Mouse (Mus musculus) embryonic facial prominence, embryonic 14.5 days (tissue): Measurements from ENCODE around the gene Dph7. TPM values are rescaled to one million over a fixed set of nuclear protein-coding genes. Genes with fewer than 3 reads are reported as not detected.
A peak's percentile ranks its signal among the peaks of the same experiment; 100 is the strongest.

ENCODE experiments used
- ATAC-seq: fragments of 200-750 bp; cut with Nextera tagmentation; 2 replicates; pipeline ENCODE4 v1.8.0; 2017; ENCODE audit warnings: low read depth, moderate number of reproducible peaks, moderate TSS enrichment
- DNase-seq: peaks from one replicate; pipeline ENCODE4 v3.0.0-alpha.2; 2015; ENCODE audit warnings: low spot score
- H3K27ac ChIP-seq: fragments of 300-500 bp; sonication (generic); replicated peaks from 2 replicates; pipeline ENCODE4 v1.5.1; 2014; ENCODE audit warnings: low read depth, mild to moderate bottlenecking, low read length, moderate library complexity
- H3K27me3 ChIP-seq: fragments of 300-500 bp; sonication (generic); replicated peaks from 2 replicates; pipeline ENCODE4 v1.6.1; 2014; ENCODE audit warnings: low read length; ENCODE audit not compliant: control insufficient read depth, insufficient read depth
- H3K36me3 ChIP-seq: fragments of 300-500 bp; sonication (generic); 2 replicates; pipeline ENCODE4 v1.6.1; 2014; ENCODE audit warnings: low read length, mixed read lengths; ENCODE audit not compliant: control insufficient read depth, insufficient read depth
- H3K4me1 ChIP-seq: fragments of 300-500 bp; sonication (generic); 2 replicates; pipeline ENCODE4 v1.6.1; 2014; ENCODE audit warnings: antibody characterized with exemption, low read length; ENCODE audit not compliant: control insufficient read depth, insufficient read depth
- H3K4me2 ChIP-seq: fragments of 300-500 bp; sonication (generic); 2 replicates; pipeline ENCODE4 v1.6.1; 2014; ENCODE audit warnings: low read depth, mild to moderate bottlenecking, low read length, moderate library complexity, mixed read lengths
- H3K4me3 ChIP-seq: fragments of 300-500 bp; sonication (generic); 2 replicates; pipeline ENCODE4 v1.5.1; 2014; ENCODE audit warnings: low read depth, mild to moderate bottlenecking, low read length
- H3K9ac ChIP-seq: fragments of 300-500 bp; sonication (generic); 2 replicates; pipeline ENCODE4 v1.6.1; 2014; ENCODE audit warnings: low read depth, mild to moderate bottlenecking, low read length, moderate library complexity, mixed read lengths
- H3K9me3 ChIP-seq: fragments of 300-500 bp; sonication (generic); 2 replicates; pipeline ENCODE4 v1.6.1; 2016; ENCODE audit warnings: low read length; ENCODE audit not compliant: control insufficient read depth
- WGBS: fragments of 180-500 bp; shearing (Covaris S2); extraction: QIAGEN DNeasy Blood & Tissue Kit; methylation state at CpG from one replicate; pipeline ENCODE4 v1.1.7; 2014; 5-methylcytosine and 5-hydroxymethylcytosine counted together
- polyA plus RNA-seq: library from polyadenylated mRNA; unstranded; fragments of >200 nt; fragmentation: Nextera tagmentation; extraction: Ambion mirVana; gene quantifications from 2 replicates; pipeline ENCODE4 v1.2.1, GENCODE M21; 2014

Dph7 gene
- 24.1 and 27.6 TPM in 2 replicates for polyA plus RNA-seq

- Histone ChIP-seq H3K27me3 (no peaks in the 10 kb centered on the region), H3K4me3 (peak within 1 kb of the TSS; percentile 68), H3K9me3 (no peaks in the 10 kb centered on the region), H3K36me3 (peaks cover 57% of the 10 kb centered on the region), H3K4me2 (peak within 1 kb of the TSS; percentile 70), H3K4me1 (peaks cover 4% of the 10 kb centered on the region; the same call in 1 of the 2 replicates), H3K27ac (peak within 1 kb of the TSS; percentile 22; the same call in 1 of the 2 replicates), H3K9ac (peak within 1 kb of the TSS; percentile 79)
- WGBS = 1% methylated on average over 28 of the region's 28 CpGs
- ATAC-seq (peak; percentile 94), DNase-seq (peak; percentile 93)
These were observed at the start of gene Dph7 for GRCm38 (mm10) chr2:24962304-24963000. TSS of gene Dph7 (plus strand) at chr2:24962400.

GRCm38 (mm10) chr2:24912589-24912988 is 49.6 kb upstream of the Dph7 start:
- no peak overlapping the region for H3K27ac ChIP-seq
- no peak overlapping the region for H3K9ac ChIP-seq
- H3K4me1 ChIP-seq = peaks cover 3% of the 10 kb centered on the region
- no peaks in the 10 kb centered on the region for H3K27me3 ChIP-seq
- H3K4me3 ChIP-seq = no peak overlapping the region
- no peaks in the 10 kb centered on the region for H3K9me3 ChIP-seq
- H3K36me3 ChIP-seq = peaks cover 15% of the 10 kb centered on the region
- ATAC-seq (no peak), DNase-seq (no peak)
- H3K4me2 ChIP-seq = no peak overlapping the region

- DNase-seq (no peak), ATAC-seq (no peak)
- Histone ChIP-seq H3K9me3 (no peaks in the 10 kb centered on the region), H3K4me3 (no peak overlapping the region), H3K27ac (no peak overlapping the region), H3K9ac (no peak overlapping the region), H3K4me2 (no peak overlapping the region), H3K4me1 (peaks cover 8% of the 10 kb centered on the region), H3K27me3 (no peaks in the 10 kb centered on the region), H3K36me3 (peaks cover 15% of the 10 kb centered on the region)
- WGBS = 94% methylated on average over 3 of the region's 3 CpGs
These were observed 47.4 kb upstream of the Dph7 start for GRCm38 (mm10) chr2:24914762-24915161.

GRCm38 (mm10) chr2:24918930-24919838 is 43.0 kb upstream of the Dph7 start, which contains the start of gene Ehmt1:
TSS of gene Ehmt1 (minus strand) at chr2:24919614.
- WGBS = 0% methylated on average over 34 of the region's 112 CpGs

GRCm38 (mm10) chr2:24919839-24920175 is 42.4 kb upstream of the Dph7 start:
- H3K9ac ChIP-seq = peak overlapping the region; percentile 97
- WGBS = 9% methylated on average over 8 of the region's 8 CpGs
- peak overlapping the region; percentile 56 for H3K4me2 ChIP-seq
- no peaks in the 10 kb centered on the region for H3K9me3 ChIP-seq
- peak overlapping the region; percentile 95 for H3K4me3 ChIP-seq
- no peaks in the 10 kb centered on the region for H3K27me3 ChIP-seq
- ATAC-seq (peak; percentile 28), DNase-seq (no peak)
- peaks cover 8% of the 10 kb centered on the region for H3K4me1 ChIP-seq
- peak overlapping the region; percentile 96 for H3K27ac ChIP-seq
- no peaks in the 10 kb centered on the region for H3K36me3 ChIP-seq

More at GRCm38 (mm10) chr2:24918930-24919838, 43.0 kb upstream of the Dph7 start, which contains the start of gene Ehmt1:
- H3K4me2 ChIP-seq = peak within 1 kb of the TSS; percentile 60
- H3K9ac ChIP-seq = peak within 1 kb of the TSS; percentile 97
- ATAC-seq = peak; percentile 99
- peak within 1 kb of the TSS; percentile 95 for H3K4me3 ChIP-seq
- H3K27ac ChIP-seq = peak within 1 kb of the TSS; percentile 96
- peaks cover 8% of the 10 kb centered on the region for H3K4me1 ChIP-seq
- peak; percentile 96 for DNase-seq
- no peaks in the 10 kb centered on the region for H3K27me3 ChIP-seq
- no peaks in the 10 kb centered on the region for H3K36me3 ChIP-seq
- H3K9me3 ChIP-seq = no peaks in the 10 kb centered on the region

- Histone ChIP-seq H3K4me3 (no peak overlapping the region), H3K9me3 (no peaks in the 10 kb centered on the region), H3K9ac (no peak overlapping the region), H3K27me3 (no peaks in the 10 kb centered on the region), H3K4me2 (no peak overlapping the region), H3K4me1 (no peaks in the 10 kb centered on the region), H3K36me3 (0 out of 2 replicates have a peak, but pooled peaks cover 5% of the 10 kb centered on the region), H3K27ac (no peak overlapping the region)
- WGBS = 48% methylated on average over 2 of the region's 2 CpGs
- ATAC-seq (no peak), DNase-seq (peak; percentile 29)
These were observed 38.6 kb upstream of the Dph7 start for GRCm38 (mm10) chr2:24923561-24923960.

GRCm38 (mm10) chr2:24925284-24925683 is 36.9 kb upstream of the Dph7 start:
- Histone ChIP-seq H3K36me3 (0 out of 2 replicates have a peak, but pooled peaks cover 5% of the 10 kb centered on the region), H3K27ac (no peak overlapping the region), H3K27me3 (no peaks in the 10 kb centered on the region), H3K9ac (no peak overlapping the region), H3K4me3 (no peak overlapping the region), H3K4me1 (no peaks in the 10 kb centered on the region), H3K9me3 (no peaks in the 10 kb centered on the region), H3K4me2 (no peak overlapping the region)
- no peak for ATAC-seq
- WGBS = 83% methylated on average over 8 of the region's 8 CpGs
- no peak for DNase-seq

GRCm38 (mm10) chr2:24926345-24926964 is 35.7 kb upstream of the Dph7 start:
- no peak overlapping the region for H3K4me3 ChIP-seq
- no peak overlapping the region for H3K4me2 ChIP-seq
- DNase-seq (no peak), ATAC-seq (no peak)
- H3K9me3 ChIP-seq = no peaks in the 10 kb centered on the region
- no peak overlapping the region for H3K9ac ChIP-seq
- H3K27ac ChIP-seq = no peak overlapping the region
- H3K27me3 ChIP-seq = no peaks in the 10 kb centered on the region
- 84% methylated on average over 9 of the region's 9 CpGs for WGBS
- 0 out of 2 replicates have a peak, but pooled peaks cover 5% of the 10 kb centered on the region for H3K36me3 ChIP-seq
- H3K4me1 ChIP-seq = no peaks in the 10 kb centered on the region
